Mouse (Mus musculus) lung, embryonic 16.5 days (tissue): Measurements from ENCODE around the gene Exoc4. TPM values are rescaled to one million over a fixed set of nuclear protein-coding genes. Genes with fewer than 3 reads are reported as not detected.

Source experiments
- ATAC-seq: fragments of 200-750 bp; cut with Nextera tagmentation; 2 replicates; pipeline ENCODE4 v1.8.0; 2017; ENCODE audit warnings: low read depth, mild to moderate bottlenecking, moderate library complexity
- H3K27ac ChIP-seq: fragments of 300-500 bp; sonication (generic); 2 replicates; pipeline ENCODE4 v1.5.1; 2014; ENCODE audit warnings: mild to moderate bottlenecking, control low read depth, low read length
- H3K27me3 ChIP-seq: fragments of 300-500 bp; sonication (generic); 2 replicates; pipeline ENCODE4 v1.6.1; 2014; ENCODE audit warnings: low read depth, low read length, mixed read lengths; ENCODE audit not compliant: control insufficient read depth, insufficient read depth
- H3K36me3 ChIP-seq: fragments of 300-500 bp; sonication (generic); 2 replicates; pipeline ENCODE4 v1.6.1; 2014; ENCODE audit warnings: low read length; ENCODE audit not compliant: control insufficient read depth, insufficient read depth
- H3K4me1 ChIP-seq: fragments of 300-500 bp; sonication (generic); replicated peaks from 2 replicates; pipeline ENCODE4 v1.6.1; 2014; ENCODE audit warnings: low read length, mixed read lengths; ENCODE audit not compliant: control insufficient read depth, insufficient read depth
- H3K4me2 ChIP-seq: fragments of 300-500 bp; sonication (generic); 2 replicates; pipeline ENCODE4 v1.6.1; 2014; ENCODE audit warnings: low read depth, low read length, control low read depth
- H3K4me3 ChIP-seq: fragments of 300-500 bp; sonication (generic); 2 replicates; pipeline ENCODE4 v1.5.1; 2014; ENCODE audit warnings: mild to moderate bottlenecking, low read length, control low read depth
- H3K9ac ChIP-seq: fragments of 300-500 bp; sonication (generic); 2 replicates; pipeline ENCODE4 v1.6.1; 2014; ENCODE audit warnings: low read length, control low read depth
- H3K9me3 ChIP-seq: fragments of 300-500 bp; sonication (generic); 2 replicates; pipeline ENCODE4 v1.6.1; 2016; ENCODE audit warnings: low read length; ENCODE audit not compliant: control insufficient read depth
- WGBS: fragments of 180-500 bp; shearing (Covaris S2); extraction: QIAGEN DNeasy Blood & Tissue Kit; methylation state at CpG from one replicate; pipeline ENCODE4 v1.1.7; 2014; 5-methylcytosine and 5-hydroxymethylcytosine counted together
- polyA plus RNA-seq: library from polyadenylated mRNA; unstranded; fragments of >200 nt; fragmentation: Nextera tagmentation; extraction: Ambion mirVana; gene quantifications from 2 replicates; pipeline ENCODE4 v1.2.1, GENCODE M21; 2015

Gene Exoc4
- polyA plus RNA-seq, 1 experiment from 2014 or later = 36.8 TPM

GRCm38 (mm10) chr6:33873000-33873399 lies 624.1 kb downstream of the Exoc4 start:
- Histone ChIP-seq H3K4me3 (no peak overlapping the region), H3K27me3 (no peaks in the 10 kb centered on the region), H3K27ac (no peak overlapping the region), H3K4me2 (no peak overlapping the region), H3K9ac (no peak overlapping the region), H3K36me3 (no peaks in the 10 kb centered on the region), H3K9me3 (no peaks in the 10 kb centered on the region), H3K4me1 (peaks cover 4% of the 10 kb centered on the region; the same call in 1 of the 2 replicates)
- WGBS = 31% methylated on average over 5 of the region's 5 CpGs
- ATAC-seq = no peak

- Histone ChIP-seq H3K4me2 (no peak overlapping the region), H3K9me3 (no peaks in the 10 kb centered on the region), H3K4me3 (no peak overlapping the region), H3K36me3 (no peaks in the 10 kb centered on the region), H3K9ac (no peak overlapping the region), H3K27ac (no peak overlapping the region), H3K27me3 (no peaks in the 10 kb centered on the region), H3K4me1 (peaks cover 4% of the 10 kb centered on the region; the same call in 1 of the 2 replicates)
- no peak for ATAC-seq
- WGBS = 59% methylated on average over 8 of the region's 8 CpGs
These were observed 625.6 kb downstream of the Exoc4 start for GRCm38 (mm10) chr6:33874291-33875014.

GRCm38 (mm10) chr6:33884141-33884683 lies 635.3 kb downstream of the Exoc4 start:
- Histone ChIP-seq H3K9ac (no peak overlapping the region), H3K36me3 (no peaks in the 10 kb centered on the region), H3K9me3 (no peaks in the 10 kb centered on the region), H3K4me2 (no peak overlapping the region), H3K4me3 (no peak overlapping the region), H3K4me1 (no peaks in the 10 kb centered on the region), H3K27ac (no peak overlapping the region), H3K27me3 (no peaks in the 10 kb centered on the region)
- WGBS = 56% methylated on average over 9 of the region's 9 CpGs
- no peak for ATAC-seq

GRCm38 (mm10) chr6:33886941-33887340 lies 638.1 kb downstream of the Exoc4 start:
- no peak overlapping the region for H3K4me2 ChIP-seq
- no peaks in the 10 kb centered on the region; the same call in 1 of the 2 replicates for H3K4me1 ChIP-seq

GRCm38 (mm10) chr6:33890926-33891325 lies 642.0 kb downstream of the Exoc4 start:
- no peak for ATAC-seq
- WGBS = 77% methylated on average over 1 of the region's 1 CpGs

More at GRCm38 (mm10) chr6:33886941-33887340, 638.1 kb downstream of the Exoc4 start:
- Histone ChIP-seq H3K4me3 (no peak overlapping the region), H3K36me3 (no peaks in the 10 kb centered on the region), H3K27me3 (no peaks in the 10 kb centered on the region), H3K9me3 (no peaks in the 10 kb centered on the region), H3K27ac (no peak overlapping the region), H3K9ac (no peak overlapping the region)
- ATAC-seq = no peak
- WGBS = 86% methylated on average over 2 of the region's 2 CpGs

GRCm38 (mm10) chr6:33892142-33892541 lies 643.3 kb downstream of the Exoc4 start:
- no peak overlapping the region for H3K27ac ChIP-seq
- 31% methylated on average over 2 of the region's 2 CpGs for WGBS
- no peak overlapping the region for H3K9ac ChIP-seq
- H3K4me2 ChIP-seq = no peak overlapping the region
- no peaks in the 10 kb centered on the region for H3K27me3 ChIP-seq
- no peak overlapping the region for H3K4me3 ChIP-seq
- no peaks in the 10 kb centered on the region for H3K36me3 ChIP-seq
- peaks cover 4% of the 10 kb centered on the region; the same call in 1 of the 2 replicates for H3K4me1 ChIP-seq
- no peak for ATAC-seq
- no peaks in the 10 kb centered on the region for H3K9me3 ChIP-seq

More at GRCm38 (mm10) chr6:33890926-33891325, 642.0 kb downstream of the Exoc4 start:
- Histone ChIP-seq H3K4me1 (peaks cover 4% of the 10 kb centered on the region; the same call in 1 of the 2 replicates), H3K9me3 (no peaks in the 10 kb centered on the region), H3K9ac (no peak overlapping the region), H3K4me3 (no peak overlapping the region), H3K36me3 (no peaks in the 10 kb centered on the region), H3K27ac (no peak overlapping the region), H3K4me2 (no peak overlapping the region), H3K27me3 (no peaks in the 10 kb centered on the region)

GRCm38 (mm10) chr6:33899973-33900372 lies 651.1 kb downstream of the Exoc4 start:
- Histone ChIP-seq H3K36me3 (no peaks in the 10 kb centered on the region), H3K9me3 (no peaks in the 10 kb centered on the region), H3K9ac (no peak overlapping the region), H3K4me1 (no peaks in the 10 kb centered on the region), H3K4me3 (no peak overlapping the region), H3K27me3 (no peaks in the 10 kb centered on the region), H3K4me2 (no peak overlapping the region), H3K27ac (no peak overlapping the region)
- WGBS = 80% methylated on average over 5 of the region's 5 CpGs
- ATAC-seq = no peak

GRCm38 (mm10) chr6:33900615-33901014 lies 651.7 kb downstream of the Exoc4 start:
- H3K9me3 ChIP-seq = no peaks in the 10 kb centered on the region
- no peak for ATAC-seq
- H3K4me2 ChIP-seq = no peak overlapping the region
- H3K9ac ChIP-seq = no peak overlapping the region
- no peak overlapping the region for H3K4me3 ChIP-seq
- no peaks in the 10 kb centered on the region for H3K27me3 ChIP-seq
- WGBS = 68% methylated on average over 4 of the region's 4 CpGs
- H3K27ac ChIP-seq = no peak overlapping the region
- H3K4me1 ChIP-seq = no peaks in the 10 kb centered on the region
- H3K36me3 ChIP-seq = no peaks in the 10 kb centered on the region

GRCm38 (mm10) chr6:33905099-33905498 lies 656.2 kb downstream of the Exoc4 start:
- 33% methylated on average over 1 of the region's 1 CpGs for WGBS

More at GRCm38 (mm10) chr6:33905099-33905498, 656.2 kb downstream of the Exoc4 start:
- Histone ChIP-seq H3K4me3 (no peak overlapping the region), H3K9me3 (no peaks in the 10 kb centered on the region), H3K27ac (no peak overlapping the region), H3K27me3 (no peaks in the 10 kb centered on the region), H3K36me3 (no peaks in the 10 kb centered on the region), H3K4me2 (no peak overlapping the region), H3K9ac (no peak overlapping the region), H3K4me1 (no peaks in the 10 kb centered on the region)
- no peak for ATAC-seq
